Mouse (Mus musculus): ENCODE measurements around the gene Srpr. TPM values are rescaled to one million over a fixed set of nuclear protein-coding genes. Genes with fewer than 3 reads are reported as not detected.

The Srpr gene
- polyA plus RNA-seq, 1 experiment: 96.9 TPM

DNA sequence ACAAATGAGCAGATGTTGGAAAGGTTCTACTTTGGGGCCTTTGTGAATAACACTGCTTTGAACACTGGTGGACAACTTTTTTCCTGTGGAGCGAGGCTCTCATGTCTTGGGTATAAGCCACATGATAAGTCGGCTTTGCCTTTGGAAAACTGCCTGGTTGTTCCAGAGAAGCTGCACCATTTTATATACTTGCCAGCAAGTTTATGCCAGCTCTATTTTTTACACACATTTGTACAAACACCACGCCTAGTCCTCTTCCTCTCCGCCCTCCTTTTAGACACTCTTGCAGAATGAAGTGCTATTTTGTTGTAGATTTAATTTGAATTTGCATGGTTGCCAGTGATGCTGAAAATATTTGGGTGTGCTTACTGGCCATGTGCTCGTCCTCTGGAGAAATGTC, 93.5 kb downstream of the Srpr start:
- no peak overlapping the region for H3K9ac ChIP-seq (ENCODE audit: low read depth, poor library complexity, severe bottlenecking)
- H3K27me3 ChIP-seq (ENCODE audit: control insufficient read depth, insufficient read depth, low read length, poor library complexity, severe bottlenecking): no peaks in the 10 kb centered on the region
- no peaks in the 10 kb centered on the region for H3K4me1 ChIP-seq (ENCODE audit: control insufficient read depth, insufficient read depth, low read length)
- TF ChIP-seq POLR2A (IDR thresholded peaks at IDR 0.05; ENCODE audit: insufficient read depth, low read length) (no peak), EP300 (IDR thresholded peaks at IDR 0.05; ENCODE audit: insufficient read depth, low read depth, low read length) (no peak)
- H3K9me3 ChIP-seq (replicated peaks; ENCODE audit: control insufficient read depth, insufficient read depth, low read length, poor library complexity, severe bottlenecking): no peaks in the 10 kb centered on the region
- no peak overlapping the region for H3K27ac ChIP-seq (ENCODE audit: insufficient read depth, low read length)
- no peaks in the 10 kb centered on the region for H3K36me3 ChIP-seq (ENCODE audit: control insufficient read depth, insufficient read depth, low read length, poor library complexity, severe bottlenecking)
- H3K4me3 ChIP-seq (ENCODE audit: low read depth, low read length): no peak overlapping the region

Other genes with a start within 250 kb of the Srpr start
- gene St3gal4, start 80.9 kb upstream of the Srpr start, polyA plus RNA-seq (2011; ENCODE audit: insufficient read depth, insufficient read length, low read depth, missing spikeins): 8.0 and 9.5 TPM in 2 replicates
- gene Dcps, start 24.1 kb upstream of the Srpr start, polyA plus RNA-seq (2011; ENCODE audit: insufficient read depth, insufficient read length, low read depth, missing spikeins): 41.1 and 41.4 TPM in 2 replicates
- 10.8 and 11.8 TPM in 2 replicates for gene Tirap, start 116 bp downstream of the Srpr start, polyA plus RNA-seq (2011; ENCODE audit: insufficient read depth, insufficient read length, low read depth, missing spikeins)
- 34.7 and 36.6 TPM in 2 replicates for gene Foxred1, start 10.9 kb downstream of the Srpr start, polyA plus RNA-seq (2011; ENCODE audit: insufficient read depth, insufficient read length, low read depth, missing spikeins)
- 32.1 and 34.5 TPM in 2 replicates for gene Fam118b, start 67.6 kb downstream of the Srpr start, polyA plus RNA-seq (2011; ENCODE audit: insufficient read depth, insufficient read length, low read depth, missing spikeins)
- gene Rpusd4, start 67.7 kb downstream of the Srpr start, polyA plus RNA-seq (2011; ENCODE audit: insufficient read depth, insufficient read length, low read depth, missing spikeins): 21.4 and 26.0 TPM in 2 replicates
- 22.9 and 31.1 TPM in 2 replicates for gene Cdon, start 221.0 kb downstream of the Srpr start, polyA plus RNA-seq (2011; ENCODE audit: insufficient read depth, insufficient read length, low read depth, missing spikeins)

Measured in ES-Bruce4 (cell line).